Mouse (Mus musculus): ENCODE results near the gene Sox13. TPM values are rescaled to one million over a fixed set of nuclear protein-coding genes. Genes with fewer than 3 reads are reported as not detected.
A peak's percentile ranks its signal among the peaks of the same experiment; 100 is the strongest.

Gene Sox13
- polyA plus RNA-seq, 1 experiment from 2014 or later, result 33.6 TPM

DNA sequence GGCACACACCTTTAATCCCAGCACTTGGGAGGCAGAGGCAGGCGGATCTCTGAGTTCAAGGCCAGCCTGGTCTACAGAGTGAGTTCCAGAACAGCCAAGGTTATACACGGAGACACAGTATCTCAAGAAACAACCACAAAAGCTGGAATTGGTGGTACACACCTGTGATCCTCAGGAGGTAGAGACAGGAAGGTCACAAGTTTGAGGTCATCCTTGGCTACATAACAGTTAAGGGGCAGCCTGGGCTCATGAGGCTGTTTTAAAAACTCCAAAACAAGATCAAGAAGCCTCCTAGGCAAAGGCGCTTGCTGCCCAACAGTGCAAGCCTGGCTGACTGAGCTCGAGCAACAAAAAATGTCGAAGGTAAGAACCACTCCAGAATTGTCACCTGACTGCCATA, 27.5 kb downstream of the Sox13 start:
- Histone ChIP-seq H3K4me1 (peaks cover 45% of the 10 kb centered on the region), H3K27me3 (peaks cover 17% of the 10 kb centered on the region), H3K4me3 (no peak overlapping the region), H3K4me2 (replicated peaks) (peak overlapping the region; percentile 48; the same call in 1 of the 2 replicates), H3K36me3 (peaks cover 14% of the 10 kb centered on the region), H3K9me3 (no peaks in the 10 kb centered on the region), H3K9ac (replicated peaks) (no peak overlapping the region), H3K27ac (replicated peaks) (no peak overlapping the region)
- ATAC-seq (ENCODE audit: low FRiP score, low read depth), result no peak
- WGBS, result 85% methylated on average over 5 of the region's 5 CpGs

DNA sequence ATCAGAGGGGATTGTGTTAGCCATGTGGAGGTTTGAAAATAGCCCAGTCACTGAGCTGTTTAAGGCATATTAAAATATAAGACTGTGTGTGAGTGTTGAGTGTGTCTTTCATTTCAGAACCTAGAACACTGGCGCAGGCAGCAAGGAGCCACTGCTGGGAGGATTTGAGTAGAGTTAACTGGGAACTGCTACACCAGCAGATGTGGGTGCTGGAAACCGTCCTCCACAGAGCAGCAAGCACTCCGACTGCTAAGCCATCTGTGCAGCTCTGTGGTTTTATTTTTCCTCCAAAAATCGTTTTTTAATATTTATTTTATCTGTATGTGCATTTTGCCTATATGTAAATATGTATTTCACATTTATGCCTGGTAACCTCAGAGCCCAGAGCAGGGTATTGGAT, 29.5 kb downstream of the Sox13 start:
- Histone ChIP-seq H3K27me3 (peaks cover 9% of the 10 kb centered on the region), H3K9me3 (no peaks in the 10 kb centered on the region), H3K4me2 (replicated peaks) (no peak overlapping the region), H3K4me1 (peaks cover 45% of the 10 kb centered on the region), H3K36me3 (peaks cover 34% of the 10 kb centered on the region), H3K4me3 (no peak overlapping the region), H3K9ac (replicated peaks) (no peak overlapping the region), H3K27ac (replicated peaks) (no peak overlapping the region)
- ATAC-seq (ENCODE audit: low FRiP score, low read depth), result no peak
- 69% methylated on average over 4 of the region's 4 CpGs for WGBS

DNA sequence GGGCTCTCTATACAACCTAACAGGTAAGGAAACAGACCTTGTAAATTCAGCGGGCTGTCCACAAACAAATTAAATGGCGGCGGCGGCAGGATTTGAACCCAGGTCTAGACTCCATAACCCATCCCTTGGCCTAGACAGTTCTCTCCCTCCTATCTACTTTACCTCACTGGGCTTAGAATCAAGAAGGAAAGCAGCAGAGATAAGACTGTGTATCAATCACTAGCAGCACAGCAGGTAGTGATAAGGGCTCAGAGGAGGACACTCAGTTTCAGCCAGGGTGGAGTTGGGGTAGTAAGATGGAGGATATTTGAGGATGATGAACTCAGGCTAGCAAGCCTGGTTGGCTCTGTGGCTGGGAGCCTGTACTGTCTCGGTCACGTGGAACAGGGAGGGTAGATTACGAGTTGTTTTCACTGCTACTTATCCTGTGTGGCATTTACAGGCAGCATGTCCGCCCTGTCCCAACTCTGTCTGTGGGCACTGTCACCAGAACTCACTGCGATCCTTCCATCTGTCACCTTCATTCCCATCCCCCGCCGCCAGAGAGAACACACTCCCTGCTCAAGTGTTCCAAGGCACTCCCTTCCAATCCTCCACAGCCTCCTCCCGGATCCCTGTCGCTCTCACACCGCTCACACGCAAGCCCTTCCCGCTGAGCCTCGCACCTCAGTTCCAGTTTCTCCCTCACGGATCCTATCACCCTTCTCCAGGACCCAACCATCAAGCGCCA, 36.5 kb downstream of the Sox13 start:
- 0 out of 2 replicates have a peak overlapping the region, but pooled peaks have one; percentile 11 for H3K9ac ChIP-seq (replicated peaks)
- 65% methylated on average over 19 of the region's 19 CpGs for WGBS
- H3K4me3 ChIP-seq, result no peak overlapping the region
- H3K36me3 ChIP-seq, result peaks cover 96% of the 10 kb centered on the region
- H3K27me3 ChIP-seq, result peaks cover 7% of the 10 kb centered on the region; the same call in 1 of the 2 replicates
- H3K27ac ChIP-seq (replicated peaks), result no peak overlapping the region
- H3K4me2 ChIP-seq (replicated peaks), result no peak overlapping the region
- no peak for ATAC-seq (ENCODE audit: low FRiP score, low read depth)
- peaks cover 28% of the 10 kb centered on the region for H3K4me1 ChIP-seq
- H3K9me3 ChIP-seq, result no peaks in the 10 kb centered on the region

DNA sequence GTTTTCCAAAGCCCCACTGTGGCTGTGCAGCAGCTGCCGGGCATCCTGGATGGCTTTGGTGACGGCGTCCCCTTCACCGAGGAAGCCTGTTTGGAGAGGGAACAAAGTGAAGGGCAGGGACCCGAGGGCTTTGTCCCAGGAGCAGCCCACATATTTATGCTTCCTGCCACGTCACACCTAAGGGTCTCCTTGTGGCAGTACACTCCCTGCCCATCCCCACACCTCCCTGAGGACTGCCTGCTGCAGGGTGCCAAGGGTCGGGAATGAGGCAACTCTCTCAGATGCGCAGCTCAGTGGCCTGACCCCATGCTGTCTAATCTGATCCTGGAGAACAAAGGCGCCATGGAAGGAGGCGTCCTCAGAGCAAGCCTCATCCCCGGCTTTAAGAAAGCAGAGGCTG, 38.0 kb downstream of the Sox13 start:
- ATAC-seq (ENCODE audit: low FRiP score, low read depth), result no peak
- Histone ChIP-seq H3K4me3 (0 out of 2 replicates have a peak overlapping the region, but pooled peaks have one; percentile 19), H3K4me1 (peaks cover 35% of the 10 kb centered on the region), H3K27ac (replicated peaks) (peak overlapping the region; percentile 72), H3K36me3 (peaks cover 81% of the 10 kb centered on the region), H3K27me3 (peaks cover 7% of the 10 kb centered on the region; the same call in 1 of the 2 replicates), H3K9me3 (no peaks in the 10 kb centered on the region), H3K4me2 (replicated peaks) (peak overlapping the region; percentile 29), H3K9ac (replicated peaks) (peak overlapping the region; percentile 47; the same call in 1 of the 2 replicates)
- 18% methylated on average over 11 of the region's 11 CpGs for WGBS

DNA sequence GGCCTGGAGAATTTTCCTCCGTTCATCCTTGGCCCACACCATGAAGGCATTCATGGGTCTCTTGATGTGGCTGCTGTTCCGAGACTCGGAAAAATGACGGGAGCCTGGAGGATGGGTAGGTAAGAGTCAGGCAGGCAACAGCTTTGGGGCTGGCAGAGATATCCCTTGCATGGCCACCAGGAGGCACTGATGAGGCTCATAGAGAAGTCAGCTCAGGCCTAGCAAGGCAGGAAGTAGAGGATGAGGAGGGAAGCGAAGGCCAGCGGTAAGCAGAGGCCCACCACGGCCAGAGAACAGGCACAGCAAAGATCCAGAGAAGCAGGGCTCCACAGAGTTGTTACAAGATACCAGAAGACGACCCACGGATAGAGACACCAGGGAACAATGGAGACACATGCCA, 38.7 kb downstream of the Sox13 start:
- WGBS, result 35% methylated on average over 9 of the region's 9 CpGs
- peak overlapping the region; percentile 19; the same call in 1 of the 2 replicates for H3K4me3 ChIP-seq
- H3K4me2 ChIP-seq (replicated peaks), result peak overlapping the region; percentile 29
- no peaks in the 10 kb centered on the region for H3K9me3 ChIP-seq
- H3K36me3 ChIP-seq, result peaks cover 74% of the 10 kb centered on the region
- H3K4me1 ChIP-seq, result peaks cover 35% of the 10 kb centered on the region
- H3K9ac ChIP-seq (replicated peaks), result peak overlapping the region; percentile 47; the same call in 1 of the 2 replicates
- ATAC-seq (ENCODE audit: low FRiP score, low read depth), result peak; percentile 25; the same call in 1 of the 2 replicates
- peak overlapping the region; percentile 72 for H3K27ac ChIP-seq (replicated peaks)
- peaks cover 7% of the 10 kb centered on the region; the same call in 1 of the 2 replicates for H3K27me3 ChIP-seq

DNA sequence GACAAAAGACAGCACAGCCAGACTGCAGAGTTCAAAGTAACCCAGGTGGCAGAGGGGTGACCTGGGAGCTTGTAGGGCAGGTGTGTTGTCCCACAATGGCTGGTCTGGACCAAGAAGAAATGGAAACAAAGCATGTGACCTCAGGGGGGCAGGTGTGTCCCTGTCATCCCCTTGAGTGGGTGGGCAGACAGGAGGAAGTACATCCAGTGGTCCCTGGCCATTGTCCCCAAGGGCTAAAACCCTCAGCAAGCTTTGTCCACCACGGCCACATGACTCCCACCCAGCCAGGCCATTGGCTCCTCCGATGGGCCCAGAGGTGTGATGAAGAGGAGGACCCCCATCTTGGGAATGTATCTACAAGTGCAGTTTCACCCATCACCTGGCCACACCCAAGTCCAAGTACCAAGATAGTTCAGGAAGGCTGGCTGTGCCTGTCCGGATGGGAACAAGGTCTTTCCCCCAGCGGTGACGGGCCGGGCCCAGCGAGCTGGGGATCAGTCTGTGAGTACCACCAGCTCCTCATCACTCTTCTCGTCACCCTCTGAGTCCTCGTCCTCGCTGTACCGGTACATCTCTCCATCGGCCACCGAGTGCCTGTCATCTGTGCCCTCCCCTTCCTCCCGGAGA, 40.9 kb downstream of the Sox13 start:
- no peak for ATAC-seq (ENCODE audit: low FRiP score, low read depth)
- Histone ChIP-seq H3K9ac (replicated peaks) (peak overlapping the region; percentile 32; the same call in 1 of the 2 replicates), H3K4me1 (peaks cover 42% of the 10 kb centered on the region), H3K9me3 (no peaks in the 10 kb centered on the region), H3K4me2 (replicated peaks) (no peak overlapping the region), H3K4me3 (no peak overlapping the region), H3K36me3 (peaks cover 51% of the 10 kb centered on the region), H3K27me3 (no peaks in the 10 kb centered on the region), H3K27ac (replicated peaks) (peak overlapping the region; percentile 79)
- WGBS, result 93% methylated on average over 14 of the region's 14 CpGs

DNA sequence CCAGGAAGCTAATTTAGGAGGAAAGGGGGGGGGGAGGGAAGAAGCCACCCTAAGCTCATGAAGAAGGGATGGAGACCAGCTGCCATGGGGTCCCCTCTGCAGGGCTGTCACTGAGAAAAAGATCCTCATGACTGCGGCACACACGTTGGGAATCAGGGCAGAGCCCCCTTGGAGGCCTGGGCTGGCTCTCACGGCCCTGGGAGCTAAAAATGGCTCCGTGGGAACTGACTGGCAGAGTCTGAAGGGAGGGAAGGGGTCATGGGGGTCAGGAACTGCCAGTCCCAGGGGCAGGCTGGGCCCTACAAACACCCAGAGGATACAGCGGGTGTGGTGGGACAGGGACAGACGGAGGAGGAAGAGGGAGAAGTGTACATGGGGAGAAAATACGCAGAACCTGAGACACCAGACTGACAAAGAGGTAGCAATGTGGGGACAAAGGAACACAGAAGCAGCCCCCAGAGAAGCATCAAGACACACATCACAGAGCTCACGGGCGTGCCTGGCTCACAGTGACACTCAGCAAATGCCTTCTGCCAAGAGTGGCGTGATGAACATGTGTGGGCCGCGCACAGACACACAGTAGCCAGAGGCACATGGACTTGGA, 41.5 kb downstream of the Sox13 start:
- Histone ChIP-seq H3K36me3 (peaks cover 45% of the 10 kb centered on the region), H3K4me3 (no peak overlapping the region), H3K27me3 (no peaks in the 10 kb centered on the region), H3K4me2 (replicated peaks) (no peak overlapping the region), H3K27ac (replicated peaks) (peak overlapping the region; percentile 79), H3K9me3 (no peaks in the 10 kb centered on the region), H3K9ac (replicated peaks) (peak overlapping the region; percentile 32; the same call in 1 of the 2 replicates), H3K4me1 (peaks cover 36% of the 10 kb centered on the region)
- WGBS, result 63% methylated on average over 12 of the region's 12 CpGs
- ATAC-seq (ENCODE audit: low FRiP score, low read depth), result no peak

DNA sequence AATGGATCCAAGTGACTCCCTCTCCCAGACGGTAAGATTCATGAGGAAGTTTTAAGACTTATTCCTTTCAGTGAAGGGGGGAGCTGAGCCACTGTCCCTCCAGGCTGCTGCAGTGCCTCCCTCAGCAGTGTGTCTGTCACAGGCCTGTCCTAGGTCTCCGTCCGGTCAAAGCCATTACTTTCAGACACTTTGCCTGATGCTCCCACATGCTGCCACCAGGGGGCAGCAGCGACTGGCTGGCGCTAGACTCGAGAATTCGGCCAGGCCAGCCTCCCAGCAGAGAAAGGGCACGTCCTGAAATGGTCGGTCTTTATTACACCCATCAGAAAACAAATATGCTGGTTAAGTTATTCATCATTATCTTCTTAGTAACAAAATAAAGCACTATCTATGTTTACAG, 42.2 kb downstream of the Sox13 start:
- Histone ChIP-seq H3K36me3 (peaks cover 40% of the 10 kb centered on the region), H3K4me2 (replicated peaks) (no peak overlapping the region), H3K9me3 (no peaks in the 10 kb centered on the region), H3K4me3 (no peak overlapping the region), H3K27me3 (no peaks in the 10 kb centered on the region), H3K4me1 (peaks cover 33% of the 10 kb centered on the region), H3K9ac (replicated peaks) (no peak overlapping the region), H3K27ac (replicated peaks) (peak overlapping the region; percentile 79)
- 7% methylated on average over 9 of the region's 9 CpGs for WGBS
- peak; percentile 36 for ATAC-seq (ENCODE audit: low FRiP score, low read depth)

DNA sequence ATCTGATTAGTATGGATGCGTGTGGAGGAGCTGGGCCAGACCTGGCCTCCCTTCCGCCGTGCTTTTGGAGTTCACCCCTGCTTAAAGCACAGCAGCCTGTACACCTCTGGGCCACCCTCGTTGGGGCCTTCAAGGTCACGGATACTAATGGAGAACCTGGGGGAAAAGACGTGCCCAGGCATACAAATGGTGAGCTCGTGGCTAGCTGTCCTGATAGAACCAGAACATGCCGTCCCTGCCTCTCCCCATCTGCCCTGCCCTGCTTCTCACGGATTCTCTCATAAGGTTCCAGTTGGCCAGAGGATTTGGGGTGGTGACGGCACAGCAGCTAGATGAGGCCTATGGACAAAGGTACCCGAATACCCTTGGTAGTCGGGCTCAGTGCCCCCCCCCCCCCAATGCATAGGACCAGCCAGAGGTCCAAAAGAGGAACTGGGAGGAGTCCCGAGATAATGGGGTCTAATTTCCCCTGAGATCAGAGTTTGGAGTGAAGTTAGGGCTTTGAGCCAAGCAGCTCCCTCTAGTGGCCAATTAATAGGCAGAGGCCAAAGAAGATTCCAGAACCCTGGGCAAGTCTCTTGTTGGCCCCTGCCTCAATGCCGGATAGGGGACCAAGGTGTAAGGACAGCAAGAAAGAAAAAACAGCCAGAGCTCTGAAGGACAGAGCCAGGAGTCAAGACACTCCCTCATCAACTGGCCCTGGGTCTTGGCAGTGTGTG, 43.7 kb downstream of the Sox13 start:
- 74% methylated on average over 14 of the region's 14 CpGs for WGBS
- Histone ChIP-seq H3K4me2 (replicated peaks) (no peak overlapping the region), H3K27me3 (no peaks in the 10 kb centered on the region)

DNA sequence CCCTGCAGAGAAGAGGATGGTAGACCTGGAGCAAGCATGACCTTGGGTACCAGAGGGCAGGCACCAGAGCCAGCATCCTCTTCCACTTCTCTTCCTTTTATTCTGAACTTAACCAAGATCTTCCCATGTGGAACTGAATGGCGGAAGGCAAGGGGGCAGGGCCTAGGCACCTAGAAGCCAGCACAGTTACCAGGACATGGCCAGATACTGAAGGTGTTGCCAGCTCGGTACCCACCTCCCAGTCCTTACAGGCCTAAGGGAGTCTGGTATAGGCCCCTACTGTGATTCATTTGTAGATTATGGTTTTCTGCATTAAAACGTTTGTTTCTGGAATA, 44.2 kb downstream of the Sox13 start:
- no peaks in the 10 kb centered on the region for H3K27me3 ChIP-seq
- peaks cover 19% of the 10 kb centered on the region; the same call in 1 of the 2 replicates for H3K4me1 ChIP-seq
- ATAC-seq (ENCODE audit: low FRiP score, low read depth), result no peak
- WGBS, result 75% methylated on average over 3 of the region's 3 CpGs
- H3K4me2 ChIP-seq (replicated peaks), result no peak overlapping the region
- no peaks in the 10 kb centered on the region for H3K9me3 ChIP-seq
- H3K27ac ChIP-seq (replicated peaks), result no peak overlapping the region
- H3K4me3 ChIP-seq, result no peak overlapping the region
- peaks cover 22% of the 10 kb centered on the region for H3K36me3 ChIP-seq
- H3K9ac ChIP-seq (replicated peaks), result 0 out of 2 replicates have a peak overlapping the region, but pooled peaks have one; percentile 28

More for the DNA sequence above, 43.7 kb downstream of the Sox13 start:
- H3K9ac ChIP-seq (replicated peaks), result no peak overlapping the region
- no peaks in the 10 kb centered on the region for H3K9me3 ChIP-seq
- ATAC-seq (ENCODE audit: low FRiP score, low read depth), result no peak
- no peak overlapping the region for H3K4me3 ChIP-seq
- peaks cover 20% of the 10 kb centered on the region; the same call in 1 of the 2 replicates for H3K4me1 ChIP-seq
- H3K27ac ChIP-seq (replicated peaks), result no peak overlapping the region
- peaks cover 27% of the 10 kb centered on the region for H3K36me3 ChIP-seq

DNA sequence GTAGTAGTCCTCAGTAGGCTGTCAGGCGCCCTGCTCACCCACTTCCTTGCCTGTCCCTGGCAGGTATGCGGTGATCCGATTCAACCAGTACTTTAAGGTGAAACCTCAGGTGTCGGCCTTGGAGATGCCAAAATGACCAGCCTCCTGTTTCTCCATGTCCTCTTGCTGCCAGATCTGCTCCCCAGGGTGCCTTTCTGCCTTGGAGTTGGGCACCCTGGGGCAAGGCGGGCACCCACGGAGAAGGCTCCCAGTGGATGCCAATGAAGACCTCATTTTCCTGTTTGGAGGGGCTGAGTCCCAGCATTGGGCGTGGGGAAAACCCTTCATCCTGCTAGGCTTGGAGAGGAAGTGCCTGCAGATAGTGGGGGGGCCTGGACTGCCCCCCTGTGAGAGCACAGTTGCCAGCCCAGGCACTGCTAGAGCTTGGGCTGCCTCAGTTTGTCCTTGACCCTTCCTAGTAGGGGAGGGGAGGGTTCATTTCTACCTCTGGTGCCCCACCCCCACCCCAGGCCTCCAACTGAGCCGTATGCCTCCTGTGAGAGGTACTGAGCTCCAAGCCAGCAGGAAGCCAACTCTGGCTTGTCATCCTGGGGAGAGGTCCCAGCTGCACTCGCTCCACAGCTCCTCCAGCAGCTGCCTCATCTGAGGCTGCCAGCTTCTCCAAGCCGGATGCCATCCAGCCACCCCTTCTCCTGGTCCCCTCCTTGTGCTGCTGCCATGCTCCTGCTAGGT, 44.8 kb downstream of the Sox13 start:
- no peaks in the 10 kb centered on the region for H3K9me3 ChIP-seq
- H3K27me3 ChIP-seq, result peaks cover 1% of the 10 kb centered on the region; the same call in 1 of the 2 replicates
- no peak overlapping the region; the same call in 1 of the 2 replicates for H3K27ac ChIP-seq (replicated peaks)
- H3K4me2 ChIP-seq (replicated peaks), result no peak overlapping the region
- WGBS, result 59% methylated on average over 10 of the region's 10 CpGs
- no peak overlapping the region for H3K4me3 ChIP-seq
- no peak for ATAC-seq (ENCODE audit: low FRiP score, low read depth)
- peaks cover 17% of the 10 kb centered on the region for H3K36me3 ChIP-seq
- peaks cover 19% of the 10 kb centered on the region; the same call in 1 of the 2 replicates for H3K4me1 ChIP-seq
- 0 out of 2 replicates have a peak overlapping the region, but pooled peaks have one; percentile 28 for H3K9ac ChIP-seq (replicated peaks)
